Mouse (Mus musculus) bone marrow macrophage, adult 2 months (primary cell): ENCODE data around the gene Npas3.

Source experiments
- CTCF ChIP-seq: IDR thresholded peaks from 2 replicates; pipeline ENCODE4 v1.5.1; 2012; ENCODE audit warnings: low read depth, mild to moderate bottlenecking, low read length, moderate library complexity
- POLR2A ChIP-seq: IDR thresholded peaks from 2 replicates; pipeline ENCODE4 v1.6.1; 2012; ENCODE audit warnings: mild to moderate bottlenecking, low read depth, low read length, borderline replicate concordance

DNA sequence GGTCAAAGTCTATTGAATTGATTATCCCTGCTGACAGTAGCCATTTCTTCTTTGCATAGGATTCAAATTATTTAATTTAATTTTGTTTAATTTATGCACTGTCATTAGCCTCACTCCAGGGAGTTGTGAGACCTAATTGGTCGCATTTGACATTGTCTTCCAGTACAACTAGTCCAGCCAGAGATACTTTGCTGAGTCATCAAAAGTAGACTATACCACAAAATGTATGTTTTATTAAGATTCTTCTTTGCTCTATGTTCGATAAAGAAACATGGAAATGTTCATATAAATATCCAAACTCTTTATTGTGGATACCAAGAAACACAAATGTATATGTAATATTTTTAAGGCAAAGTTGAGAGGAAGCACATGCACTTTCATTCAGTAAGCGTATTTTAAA lies 446.8 kb downstream of the Npas3 start:
- TF ChIP-seq POLR2A (no peak), CTCF (no peak)
